Mouse (Mus musculus): ENCODE measurements around the gene Pgap1. TPM values are rescaled to one million over a fixed set of nuclear protein-coding genes. Genes with fewer than 3 reads are reported as not detected.

The Pgap1 gene
- 1.3 TPM for polyA plus RNA-seq (2014; fragmentation: Illumina TruSeq; extraction: RNeasy Lipid Tissue Mini Kit (QIAGEN cat#74804); ENCODE audit: low read depth, low replicate concordance)

DNA sequence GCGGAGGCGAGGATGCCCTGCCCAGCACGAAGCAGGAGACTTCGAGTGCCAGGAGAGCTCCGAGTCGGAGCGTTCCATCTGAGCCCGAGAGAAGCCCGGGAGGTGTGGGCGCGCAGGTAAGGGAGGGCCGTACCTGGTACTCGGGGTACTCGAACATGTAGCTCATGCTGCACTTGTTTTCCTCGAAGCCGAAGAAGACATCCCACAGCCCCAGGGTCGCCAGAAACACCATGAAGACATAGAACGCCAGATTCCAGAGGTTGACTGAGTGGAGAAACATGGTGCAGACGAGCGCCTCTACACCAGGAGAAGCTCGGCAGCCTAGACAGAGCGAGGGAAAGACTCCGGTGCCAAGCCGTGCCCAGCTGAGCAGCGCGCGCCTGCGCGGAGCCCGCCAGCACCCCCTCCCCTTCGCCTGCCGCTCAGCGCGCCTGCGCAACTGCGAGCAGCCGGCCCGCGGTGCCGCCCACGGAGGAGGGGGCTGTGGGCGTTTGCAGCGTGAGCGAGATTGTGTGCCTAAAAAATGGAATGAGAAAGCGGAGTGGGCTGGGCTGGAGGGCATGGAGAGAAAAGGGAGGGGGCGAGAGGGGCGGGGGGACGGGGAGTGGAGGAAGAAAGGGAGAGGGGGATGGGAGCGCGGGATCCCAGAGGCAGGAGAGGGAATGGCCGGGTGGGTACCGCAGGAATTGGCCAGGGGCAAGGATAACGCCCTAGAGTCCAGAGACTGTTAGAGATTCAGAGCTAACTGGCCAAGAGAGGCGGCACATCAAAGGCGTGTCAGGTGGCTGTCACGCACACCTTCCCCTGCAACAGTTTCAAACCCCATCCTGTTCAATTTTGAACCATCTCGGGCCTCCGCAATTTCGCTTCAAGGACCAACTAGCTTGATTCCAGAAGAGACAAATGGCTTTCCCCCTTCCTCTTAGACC, at the start of gene Pgap1:
Gene Pgap1 (minus strand): TSS at position 384 of the 929 bp plus-strand sequence.

DNA sequence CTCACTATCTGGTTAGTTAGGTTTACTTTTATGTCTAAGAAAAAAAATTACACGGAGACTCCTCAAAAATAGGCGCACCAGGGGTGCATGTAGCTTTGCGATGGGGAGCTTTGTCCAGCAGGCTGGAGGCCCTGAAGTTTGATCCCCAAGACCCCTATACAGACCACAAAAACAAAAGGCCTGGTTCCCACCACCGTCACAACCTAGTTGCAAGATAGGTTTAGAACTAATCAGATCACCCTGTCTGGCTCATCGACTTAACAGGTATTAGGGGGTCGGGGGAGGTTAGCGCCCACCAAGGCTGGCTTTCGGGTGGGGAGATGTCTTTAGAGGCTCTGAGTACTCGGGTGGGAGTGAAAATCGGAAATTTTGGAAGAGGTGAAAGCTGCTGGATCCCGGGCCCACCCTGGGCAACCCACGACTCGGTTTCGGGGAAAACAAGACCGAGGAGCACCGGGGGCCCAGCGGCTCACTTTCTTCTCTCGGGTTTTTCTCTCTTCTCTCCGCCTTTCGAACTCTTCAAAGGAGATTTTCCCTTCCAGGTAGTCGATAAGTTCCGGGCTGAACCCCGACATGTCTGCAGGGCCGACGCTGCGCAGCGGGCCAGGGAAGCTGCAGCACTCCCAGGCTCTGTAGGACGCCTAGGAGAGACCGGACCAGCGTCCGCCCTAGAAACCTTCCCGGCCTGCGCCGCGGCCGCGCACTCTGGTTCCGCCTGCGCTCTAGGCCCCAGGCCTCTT, 119.0 kb downstream of the Pgap1 start, which contains the start of gene Gtf3c3:
Gene Gtf3c3 (minus strand): TSS at position 632 of the 740 bp plus-strand sequence.

Other genes with a start within 250 kb of the Pgap1 start
- 10.8 TPM for gene Gtf3c3, start 118.7 kb downstream of the Pgap1 start, polyA plus RNA-seq (2014; fragmentation: Illumina TruSeq; extraction: RNeasy Lipid Tissue Mini Kit (QIAGEN cat#74804); ENCODE audit: low read depth, low replicate concordance)